In genomic region chr19:8756635-8757387, GRCm38 (mm10) we compare ENCODE assay signal across 8 mouse cellular contexts. TPM values are rescaled to one million over a fixed set of nuclear protein-coding genes. Genes with fewer than 3 reads are reported as not detected.
DNase-seq lines count a peak whose midpoint lies in the region; ATAC-seq and TF ChIP-seq lines count a peak whose summit lies in the region.

Gene Nxf1 (plus strand): TSS chr19:8757073.

- H3K79me2 ChIP-seq in liver, adult 2 months (ENCODE audit: control insufficient read depth, insufficient read depth, low read length), result peaks cover 26% of the 10 kb centered on the region; the same call in 1 of the 2 replicates
- peaks cover 64% of the 10 kb centered on the region for H3K79me2 ChIP-seq in myocyte (ENCODE audit: control insufficient read depth, insufficient read depth)

- peak within 1 kb of the TSS; percentile 98 for H3K9ac ChIP-seq in kidney, embryonic 16.5 days (replicated peaks; ENCODE audit: low read length)
- H3K9ac ChIP-seq in liver, adult 2 months (ENCODE audit: low read depth, low read length), result peak within 1 kb of the TSS; percentile 97

- WGBS in heart, embryonic 10.5 days, result under 1% methylated on average over 75 of the region's 75 CpGs
- under 1% methylated on average over 74 of the region's 75 CpGs for WGBS in kidney, embryonic 16.5 days
- under 1% methylated on average over 75 of the region's 75 CpGs for WGBS in liver, adult 2 months

- peak within 1 kb of the TSS; percentile 93 for H3K4me3 ChIP-seq in bone marrow macrophage, adult 2 months (ENCODE audit: insufficient read depth, low read length)
- peak within 1 kb of the TSS; percentile 99 for H3K4me3 ChIP-seq in embryonic fibroblast, embryonic 13.5 days (ENCODE audit: insufficient read depth, low read length)
- peak within 1 kb of the TSS; percentile 80 for H3K4me3 ChIP-seq in heart, embryonic 10.5 days
- H3K4me3 ChIP-seq in kidney, embryonic 16.5 days (ENCODE audit: low read length), result peak within 1 kb of the TSS; percentile 97
- peak within 1 kb of the TSS; percentile 88 for H3K4me3 ChIP-seq in liver, adult 2 months (ENCODE audit: insufficient read depth, low read depth, low read length)
- H3K4me3 ChIP-seq in myocyte, result peak within 1 kb of the TSS; percentile 77

- peak; percentile 98 for DNase-seq in A20 (ENCODE audit: low read depth, low spot score)
- DNase-seq in heart, embryonic 10.5 days (ENCODE audit: low spot score), result peak; percentile 96
- DNase-seq in liver, adult 2 months (ENCODE audit: extremely low read depth, low read depth, low spot score), result peak; percentile 74
- peak; percentile 97 for DNase-seq in splenic B cell, adult 2 months (ENCODE audit: low read depth, low spot score)

- H3K4me1 ChIP-seq in bone marrow macrophage, adult 2 months (ENCODE audit: control insufficient read depth, insufficient read depth, low read length), result peaks cover 18% of the 10 kb centered on the region
- peaks cover 9% of the 10 kb centered on the region; the same call in 1 of the 2 replicates for H3K4me1 ChIP-seq in embryonic fibroblast, embryonic 13.5 days (ENCODE audit: control insufficient read depth, insufficient read depth, low read length)
- H3K4me1 ChIP-seq in heart, embryonic 10.5 days, result peaks cover 19% of the 10 kb centered on the region
- H3K4me1 ChIP-seq in kidney, embryonic 16.5 days (ENCODE audit: insufficient read depth, low read length), result peaks cover 24% of the 10 kb centered on the region
- H3K4me1 ChIP-seq in liver, adult 2 months (ENCODE audit: control insufficient read depth, insufficient read depth, low read length), result peaks cover 13% of the 10 kb centered on the region; the same call in 1 of the 2 replicates

- ATAC-seq in kidney, embryonic 16.5 days (ENCODE audit: low FRiP score, low TSS enrichment), result peak; percentile 95

- peak within 1 kb of the TSS; percentile 61 for H3K27ac ChIP-seq in bone marrow macrophage, adult 2 months (ENCODE audit: insufficient read depth, low read depth, low read length)
- peak within 1 kb of the TSS; percentile 87 for H3K27ac ChIP-seq in embryonic fibroblast, embryonic 13.5 days (ENCODE audit: insufficient read depth, low read length)
- H3K27ac ChIP-seq in heart, embryonic 10.5 days, result peak within 1 kb of the TSS; percentile 95
- H3K27ac ChIP-seq in kidney, embryonic 16.5 days (ENCODE audit: low read length), result peak within 1 kb of the TSS; percentile 93
- peak within 1 kb of the TSS; percentile 92 for H3K27ac ChIP-seq in liver, adult 2 months (replicated peaks; ENCODE audit: insufficient read depth, low read depth, low read length)

- H3K4me2 ChIP-seq in kidney, embryonic 16.5 days (replicated peaks; ENCODE audit: low read depth, low read length), result peak within 1 kb of the TSS; percentile 69
- peak within 1 kb of the TSS; percentile 92 for H3K4me2 ChIP-seq in myocyte (ENCODE audit: low read depth)

- no peak for TF ChIP-seq CTCF in bone marrow macrophage, adult 2 months (IDR thresholded peaks at IDR 0.05; ENCODE audit: low read depth, low read length)
- TF ChIP-seq CTCF in embryonic fibroblast, embryonic 13.5 days (IDR thresholded peaks at IDR 0.05; ENCODE audit: borderline replicate concordance, insufficient read depth, low read length), result no peak
- no peak for TF ChIP-seq CTCF in liver, adult 2 months (IDR thresholded peaks at IDR 0.05; ENCODE audit: low read depth, low read length)

- H3ac ChIP-seq in myocyte (ENCODE audit: control insufficient read depth, insufficient read length), result peak within 1 kb of the TSS; percentile 96

- TF ChIP-seq POLR2A in bone marrow macrophage, adult 2 months (IDR thresholded peaks at IDR 0.05; ENCODE audit: borderline replicate concordance, low read depth, low read length), result peak; percentile 56; the same call in 1 of the 2 replicates
- peak; percentile 94 for TF ChIP-seq POLR2A in embryonic fibroblast, embryonic 13.5 days (IDR thresholded peaks at IDR 0.05; ENCODE audit: low read depth, low read length)
- peak; percentile 84 for TF ChIP-seq POLR2A in liver, adult 2 months (IDR thresholded peaks at IDR 0.05; ENCODE audit: extremely low read depth, insufficient read depth, low read length)
- peak; percentile 94 for TF ChIP-seq POLR2A in myocyte (IDR thresholded peaks at IDR 0.05; ENCODE audit: insufficient read length, low read depth)

- H3K27me3 ChIP-seq in heart, embryonic 10.5 days (ENCODE audit: insufficient read depth, poor library complexity, severe bottlenecking), result no peaks in the 10 kb centered on the region
- H3K27me3 ChIP-seq in kidney, embryonic 16.5 days (ENCODE audit: insufficient read depth, low read length), result no peaks in the 10 kb centered on the region
- no peaks in the 10 kb centered on the region for H3K27me3 ChIP-seq in liver, adult 2 months (ENCODE audit: control insufficient read depth, insufficient read depth, low read length)
- H3K27me3 ChIP-seq in myocyte (ENCODE audit: control insufficient read depth, insufficient read depth, insufficient read length), result no peaks in the 10 kb centered on the region
- H3K27me3 ChIP-seq in splenic B cell, adult 2 months (ENCODE audit: control insufficient read depth, insufficient read depth, low read length, poor library complexity, severe bottlenecking), result no peaks in the 10 kb centered on the region

- peaks cover 41% of the 10 kb centered on the region for H3K36me3 ChIP-seq in heart, embryonic 10.5 days
- H3K36me3 ChIP-seq in kidney, embryonic 16.5 days (ENCODE audit: insufficient read depth, low read length), result peaks cover 31% of the 10 kb centered on the region
- H3K36me3 ChIP-seq in liver, adult 2 months (ENCODE audit: control insufficient read depth, insufficient read depth, low read length), result peaks cover 19% of the 10 kb centered on the region
- peaks cover 26% of the 10 kb centered on the region for H3K36me3 ChIP-seq in myocyte (ENCODE audit: control insufficient read depth, insufficient read depth)
- peaks cover 1% of the 10 kb centered on the region; the same call in 1 of the 2 replicates for H3K36me3 ChIP-seq in splenic B cell, adult 2 months (ENCODE audit: control insufficient read depth, insufficient read depth, low read length, poor library complexity, severe bottlenecking)

- no peaks in the 10 kb centered on the region for H3K9me3 ChIP-seq in heart, embryonic 10.5 days
- H3K9me3 ChIP-seq in kidney, embryonic 16.5 days (ENCODE audit: low read length), result no peaks in the 10 kb centered on the region

TF ChIP-seq in myocyte, 11 proteins besides CTCF, POLR2A, EP300 and RAD21:
- TF ChIP-seq TCF3 (IDR thresholded peaks at IDR 0.05; ENCODE audit: insufficient read length, low read depth), result no peak
- no peak for TF ChIP-seq E2F4 (IDR thresholded peaks at IDR 0.05; ENCODE audit: insufficient read depth)
- no peak for TF ChIP-seq MYOG (IDR thresholded peaks at IDR 0.05; ENCODE audit: control insufficient read depth in 1 of 3, insufficient read depth in 1 of 3, insufficient read length in 2 of 3, low read depth in 2 of 3)
- peak; percentile 17 for TF ChIP-seq SRF (IDR thresholded peaks at IDR 0.05; ENCODE audit: control insufficient read depth, insufficient read length, low read depth)
- TF ChIP-seq CEBPB (IDR thresholded peaks at IDR 0.05; ENCODE audit: insufficient read depth, poor library complexity, severe bottlenecking), result no peak
- TF ChIP-seq MYOD1 (IDR thresholded peaks at IDR 0.05; ENCODE audit: control insufficient read depth in 1 of 3, insufficient read length in 2 of 3, low read depth in 2 of 3), result peak in 1 of 3 experiments; percentile 20
- TF ChIP-seq POLR2AphosphoS2 (IDR thresholded peaks at IDR 0.05; ENCODE audit: insufficient read length, low read depth), result peak; percentile 89
- TF ChIP-seq TCF12 (IDR thresholded peaks at IDR 0.05; ENCODE audit: insufficient read depth, poor library complexity, severe bottlenecking), result no peak
- no peak for TF ChIP-seq REST (IDR thresholded peaks at IDR 0.05; ENCODE audit: insufficient read depth, insufficient read length)
TF ChIP-seq in myocyte: peak in this region for 3.

RNA-seq across cellular contexts. Expression of gene Nxf1, which starts in this region (rescaled TPM):
- 142 and 162 TPM in 2 replicates for polyA plus RNA-seq in bone marrow macrophage, adult 2 months (2012; ENCODE audit: insufficient read depth, insufficient read length, missing spikeins)
- 172 and 183 TPM in 2 replicates for polyA plus RNA-seq in embryonic fibroblast, embryonic 13.5 days (2011; ENCODE audit: insufficient read length, low read depth, missing spikeins)
- 156 and 193 TPM in 2 replicates for polyA plus RNA-seq in heart, embryonic 10.5 days (2016; fragmentation: Nextera tagmentation; extraction: Ambion mirVana)
- 213 and 218 TPM in 2 replicates for polyA plus RNA-seq in kidney, embryonic 16.5 days (2015; fragmentation: Nextera tagmentation; extraction: Ambion mirVana)
- 16.2 and 22.3 TPM in 2 replicates for total RNA-seq in liver, adult 2 months (2014; rRNA removed)
- polyA plus RNA-seq in liver, adult 2 months (2012; rRNA removed), result 27.3 and 43.1 TPM in 2 replicates
- polyA plus RNA-seq in myocyte (2012; fragmentation: generic; extraction: Trizol), result 64.3 TPM

Comparison
In these comparisons a context has a peak if more than half of its experiments do, and no peak if none do; other contexts are left out.
1. Peak in every context shown above with its lines: DNase-seq, ATAC-seq, H3K4me3 ChIP-seq and H3K27ac ChIP-seq.